Mouse (Mus musculus): ENCODE measurements around the gene Prx.

DNA sequence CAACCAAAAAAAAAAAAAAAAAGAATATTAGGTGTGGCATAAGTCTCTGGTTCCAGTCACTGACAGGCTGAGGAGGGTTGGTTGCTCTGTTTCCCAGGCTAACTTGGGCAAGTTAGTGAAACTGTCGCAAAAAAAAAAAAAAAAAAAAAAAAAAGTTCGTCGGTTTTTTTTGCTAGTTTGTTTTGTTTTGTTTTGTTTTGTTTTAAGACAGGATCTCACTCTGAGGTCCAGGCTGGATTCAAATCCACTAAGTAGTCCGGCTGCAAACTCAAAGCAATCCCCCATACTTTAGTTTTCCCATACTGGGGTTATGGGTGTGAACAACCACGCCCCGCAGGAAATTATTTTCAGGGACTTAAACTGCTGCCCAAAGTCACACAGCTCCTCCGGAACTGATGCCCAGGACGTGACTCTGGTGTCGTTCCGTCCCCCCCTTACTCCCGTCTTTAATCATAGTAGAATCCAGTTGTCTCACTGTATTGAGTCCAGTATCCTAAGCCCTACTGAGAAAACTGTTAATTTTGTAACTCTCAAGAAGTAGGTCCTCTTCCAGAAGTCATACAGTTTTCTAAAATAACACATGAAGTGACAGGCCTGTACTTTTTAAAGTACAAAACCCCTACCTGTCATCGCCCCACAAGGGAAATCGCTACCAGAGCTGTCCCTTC is 12.9 kb upstream of the Prx start:
- no peak for TF ChIP-seq POLR2A (IDR thresholded peaks at IDR 0.05; ENCODE audit: borderline replicate concordance, low read depth, low read length)
- no peak for TF ChIP-seq CTCF (IDR thresholded peaks at IDR 0.05; ENCODE audit: low read depth, low read length)
